Mouse (Mus musculus): ENCODE data around the gene Alkbh3. TPM values are rescaled to one million over a fixed set of nuclear protein-coding genes. Genes with fewer than 3 reads are reported as not detected.

Alkbh3 gene
- polyA plus RNA-seq (2015; fragmentation: Nextera tagmentation; extraction: Ambion mirVana) = 62.2 and 78.8 TPM in 2 replicates

- DNase-seq (ENCODE audit: low spot score) = peak; percentile 92
Observed at GRCm38 (mm10) chr2:94010335-94011291, at the start of gene Alkbh3. TSS of gene Alkbh3 (minus strand) at chr2:94010807.

GRCm38 (mm10) chr2:94059459-94059858 lies 48.9 kb upstream of the Alkbh3 start:
- DNase-seq (ENCODE audit: low spot score) = no peak

GRCm38 (mm10) chr2:94054813-94055212 lies 44.2 kb upstream of the Alkbh3 start:
- peak; percentile 38 for DNase-seq (ENCODE audit: low spot score)

- no peak for DNase-seq (ENCODE audit: low spot score)
Observed at GRCm38 (mm10) chr2:94051952-94052351, 41.3 kb upstream of the Alkbh3 start.

GRCm38 (mm10) chr2:94050901-94051300 lies 40.3 kb upstream of the Alkbh3 start:
- DNase-seq (ENCODE audit: low spot score) = no peak

- no peak for DNase-seq (ENCODE audit: low spot score)
Observed at GRCm38 (mm10) chr2:94049471-94050176, 39.0 kb upstream of the Alkbh3 start.

GRCm38 (mm10) chr2:94048733-94049470 lies 38.3 kb upstream of the Alkbh3 start:
- no peak for DNase-seq (ENCODE audit: low spot score)

GRCm38 (mm10) chr2:94048271-94048670 lies 37.7 kb upstream of the Alkbh3 start:
- no peak for DNase-seq (ENCODE audit: low spot score)

- DNase-seq (ENCODE audit: low spot score) = no peak
Observed at GRCm38 (mm10) chr2:94045411-94046090, 34.9 kb upstream of the Alkbh3 start.

GRCm38 (mm10) chr2:94044174-94044573 lies 33.6 kb upstream of the Alkbh3 start:
- DNase-seq (ENCODE audit: low spot score) = no peak

- no peak for DNase-seq (ENCODE audit: low spot score)
Observed at GRCm38 (mm10) chr2:94043662-94044061, 33.1 kb upstream of the Alkbh3 start.

GRCm38 (mm10) chr2:94042461-94042860 lies 31.9 kb upstream of the Alkbh3 start:
- no peak for DNase-seq (ENCODE audit: low spot score)

- no peak for DNase-seq (ENCODE audit: low spot score)
Observed at GRCm38 (mm10) chr2:94040391-94041125, 30.0 kb upstream of the Alkbh3 start.

- DNase-seq (ENCODE audit: low spot score) = peak; percentile 51
Observed at GRCm38 (mm10) chr2:94035428-94036331, 25.1 kb upstream of the Alkbh3 start.

GRCm38 (mm10) chr2:94030602-94031001 lies 20.0 kb upstream of the Alkbh3 start:
- DNase-seq (ENCODE audit: low spot score) = no peak

GRCm38 (mm10) chr2:94024637-94025036 lies 14.0 kb upstream of the Alkbh3 start:
- DNase-seq (ENCODE audit: low spot score) = no peak

GRCm38 (mm10) chr2:94002331-94002730 lies 8.3 kb downstream of the Alkbh3 start:
- DNase-seq (ENCODE audit: low spot score) = peak; percentile 71

- no peak for DNase-seq (ENCODE audit: low spot score)
Observed at GRCm38 (mm10) chr2:94001918-94002317, 8.7 kb downstream of the Alkbh3 start.

GRCm38 (mm10) chr2:94001411-94001810 lies 9.2 kb downstream of the Alkbh3 start:
- DNase-seq (ENCODE audit: low spot score) = no peak

All from thymus, postnatal 0 days (tissue).